Mouse (Mus musculus) olfactory bulb, adult 2 months (tissue): ENCODE measurements around the gene Mnd1. TPM values are rescaled to one million over a fixed set of nuclear protein-coding genes. Genes with fewer than 3 reads are reported as not detected.

Source experiments
- H3K27ac ChIP-seq: fragments of 200-500 bp; 2 replicates; pipeline ENCODE4 v1.5.1; 2012; ENCODE audit warnings: low read depth, low read length; ENCODE audit not compliant: insufficient read depth
- H3K4me1 ChIP-seq: fragments of 200-500 bp; 2 replicates; pipeline ENCODE4 v1.6.1; 2012; ENCODE audit warnings: low read length; ENCODE audit not compliant: control insufficient read depth, insufficient read depth
- H3K4me3 ChIP-seq: fragments of 200-500 bp; 2 replicates; pipeline ENCODE4 v1.5.1; 2012; ENCODE audit warnings: mild to moderate bottlenecking, low read depth, low read length, moderate library complexity; ENCODE audit not compliant: insufficient read depth
- CTCF ChIP-seq: fragments of 200-500 bp; IDR thresholded peaks from 2 replicates; pipeline ENCODE4 v1.5.1; 2012; ENCODE audit warnings: low read depth, mild to moderate bottlenecking, low read length, moderate library complexity; ENCODE audit not compliant: insufficient read depth
- POLR2A ChIP-seq: fragments of 200-500 bp; IDR thresholded peaks from 2 replicates; pipeline ENCODE4 v1.6.1; 2012; ENCODE audit warnings: mild to moderate bottlenecking, low read depth, low read length, moderate library complexity; ENCODE audit not compliant: insufficient read depth
- WGBS: fragments of 180-500 bp; shearing (Covaris S2); methylation state at CpG from one replicate; pipeline ENCODE4 v1.1.7; 2018; 5-methylcytosine and 5-hydroxymethylcytosine counted together
- polyA plus RNA-seq: library from polyadenylated mRNA; stranded (reverse); fragments of >200 nt; gene quantifications from 2 replicates; pipeline ENCODE4 v1.2.4, GENCODE M21; 2012; ENCODE audit warnings: low replicate concordance; ENCODE audit not compliant: missing spikeins, insufficient read depth, insufficient read length

Mnd1 gene
- not detected in 2 replicates for polyA plus RNA-seq

- TF ChIP-seq CTCF = peak; percentile 86
- TF ChIP-seq POLR2A = no peak
- Histone ChIP-seq H3K4me3 (peak within 1 kb of the TSS; percentile 51), H3K4me1 (peaks cover 8% of the 10 kb centered on the region), H3K27ac (no peak within 1 kb of the TSS)
- WGBS = under 1% methylated on average over 29 of the region's 29 CpGs
Observed at GRCm38 (mm10) chr3:84155558-84156006, at the start of gene Mnd1. Gene Mnd1 (minus strand): TSS chr3:84155786.

GRCm38 (mm10) chr3:84204640-84205039 lies 49.1 kb upstream of the Mnd1 start:
- Histone ChIP-seq H3K4me3 (no peak overlapping the region), H3K27ac (0 out of 2 replicates have a peak overlapping the region, but pooled peaks have one; percentile 21), H3K4me1 (peaks cover 24% of the 10 kb centered on the region)
- 36% methylated on average over 5 of the region's 5 CpGs for WGBS
- TF ChIP-seq POLR2A (no peak), CTCF (no peak)

GRCm38 (mm10) chr3:84200559-84201420 lies 45.2 kb upstream of the Mnd1 start:
- no peak for TF ChIP-seq CTCF
- no peak for TF ChIP-seq POLR2A
- WGBS = 39% methylated on average over 13 of the region's 13 CpGs
- Histone ChIP-seq H3K27ac (0 out of 2 replicates have a peak overlapping the region, but pooled peaks have one; percentile 47), H3K4me1 (peaks cover 18% of the 10 kb centered on the region), H3K4me3 (no peak overlapping the region)

- TF ChIP-seq CTCF = no peak
- no peak for TF ChIP-seq POLR2A
- H3K4me1 ChIP-seq = peaks cover 12% of the 10 kb centered on the region
Observed at GRCm38 (mm10) chr3:84199516-84199915, 43.9 kb upstream of the Mnd1 start.

GRCm38 (mm10) chr3:84198229-84198628 lies 42.6 kb upstream of the Mnd1 start:
- Histone ChIP-seq H3K4me1 (peaks cover 11% of the 10 kb centered on the region), H3K27ac (no peak overlapping the region), H3K4me3 (no peak overlapping the region)
- no peak for TF ChIP-seq POLR2A
- TF ChIP-seq CTCF = no peak
- 94% methylated on average over 3 of the region's 3 CpGs for WGBS

More at GRCm38 (mm10) chr3:84199516-84199915, 43.9 kb upstream of the Mnd1 start:
- Histone ChIP-seq H3K4me3 (no peak overlapping the region), H3K27ac (no peak overlapping the region)
- 93% methylated on average over 9 of the region's 9 CpGs for WGBS

- Histone ChIP-seq H3K27ac (no peak overlapping the region), H3K4me3 (no peak overlapping the region), H3K4me1 (peaks cover 29% of the 10 kb centered on the region)
- 66% methylated on average over 4 of the region's 4 CpGs for WGBS
- TF ChIP-seq POLR2A (no peak), CTCF (no peak)
Observed at GRCm38 (mm10) chr3:84193881-84194280, 38.3 kb upstream of the Mnd1 start.

GRCm38 (mm10) chr3:84191141-84191881 lies 35.7 kb upstream of the Mnd1 start:
- WGBS = 49% methylated on average over 21 of the region's 21 CpGs
- H3K27ac ChIP-seq = no peak overlapping the region
- no peak overlapping the region for H3K4me3 ChIP-seq
- H3K4me1 ChIP-seq = peaks cover 29% of the 10 kb centered on the region
- TF ChIP-seq CTCF (no peak), POLR2A (no peak)

GRCm38 (mm10) chr3:84190513-84191061 lies 35.0 kb upstream of the Mnd1 start:
- Histone ChIP-seq H3K4me1 (peaks cover 26% of the 10 kb centered on the region), H3K27ac (no peak overlapping the region), H3K4me3 (no peak overlapping the region)
- 43% methylated on average over 41 of the region's 41 CpGs for WGBS
- TF ChIP-seq POLR2A = no peak
- no peak for TF ChIP-seq CTCF
